ENCODE assay signal across 8 mouse cellular contexts in the genomic region with DNA sequence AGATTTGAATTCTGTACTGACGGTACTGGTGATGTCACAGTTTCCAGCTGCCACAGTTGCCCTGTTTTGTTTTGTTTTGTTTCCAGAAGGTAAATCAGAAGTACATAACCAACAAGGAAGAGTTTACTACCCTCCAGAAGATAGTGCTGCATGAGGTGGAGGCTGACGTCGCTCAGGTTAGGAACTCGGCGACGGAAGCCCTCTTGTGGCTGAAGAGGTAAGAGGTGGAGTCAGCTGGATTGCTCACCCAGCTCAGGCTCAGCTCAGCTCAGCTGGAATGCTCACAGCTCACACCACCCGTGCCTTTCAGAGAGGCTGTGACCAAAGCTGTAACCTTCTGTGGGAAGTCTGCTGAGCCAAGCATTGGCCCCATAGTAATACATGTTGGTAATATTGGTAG. TPM values are rescaled to one million over a fixed set of nuclear protein-coding genes. Genes with fewer than 3 reads are reported as not detected.
A peak's percentile ranks its signal among the peaks of the same experiment; 100 is the strongest.
DNase-seq lines count a peak whose midpoint lies in the region; ATAC-seq lines count a peak whose summit lies in the region.

No protein-coding gene starts in this region.

- H3K27me3 ChIP-seq in limb, embryonic 11.5 days (ENCODE audit: control insufficient read depth, insufficient read depth, low read length) = no peaks in the 10 kb centered on the region
- no peaks in the 10 kb centered on the region for H3K27me3 ChIP-seq in limb, embryonic 10.5 days (ENCODE audit: low read depth, poor library complexity, severe bottlenecking)

- no peak for ATAC-seq in limb, embryonic 11.5 days (ENCODE audit: insufficient number of reproducible peaks, low FRiP score, low TSS enrichment, low read depth)

- peak; percentile 40 to 65 for DNase-seq in adrenal gland, adult (ENCODE audit: inconsistent age in 2 of 2, low spot score in 1 of 2)
- no peak for DNase-seq in adrenal gland, postnatal 4 days (ENCODE audit: low spot score in 2 of 2)
- peak; percentile 36 for DNase-seq in limb, embryonic 11.5 days (ENCODE audit: low spot score)
- no peak for DNase-seq in limb, embryonic 10.5 days (ENCODE audit: low spot score)
- peak; percentile 41 to 47 for DNase-seq in cerebellum, postnatal 10 days
- DNase-seq in large intestine, adult 2 months (ENCODE audit: low read depth, low spot score) = peak; percentile 14
- DNase-seq in thymus, postnatal 14 days = peak; percentile 38
- DNase-seq in gastrocnemius, postnatal 14 days = no peak

- H3K36me3 ChIP-seq in limb, embryonic 11.5 days (ENCODE audit: control insufficient read depth, insufficient read depth, low read length) = no peaks in the 10 kb centered on the region
- peaks cover 53% of the 10 kb centered on the region for H3K36me3 ChIP-seq in limb, embryonic 10.5 days

- no peak overlapping the region for H3K27ac ChIP-seq in limb, embryonic 11.5 days (replicated peaks; ENCODE audit: low read depth, low read length)
- H3K27ac ChIP-seq in limb, embryonic 10.5 days = no peak overlapping the region

- H3K9me3 ChIP-seq in limb, embryonic 11.5 days (ENCODE audit: control insufficient read depth, low read length) = no peaks in the 10 kb centered on the region
- no peaks in the 10 kb centered on the region for H3K9me3 ChIP-seq in limb, embryonic 10.5 days (replicated peaks)

- no peaks in the 10 kb centered on the region for H3K4me1 ChIP-seq in limb, embryonic 11.5 days (ENCODE audit: control insufficient read depth, insufficient read depth, low read length)
- no peaks in the 10 kb centered on the region for H3K4me1 ChIP-seq in limb, embryonic 10.5 days

- no peak overlapping the region for H3K4me3 ChIP-seq in limb, embryonic 11.5 days (ENCODE audit: low read depth, low read length)
- H3K4me3 ChIP-seq in limb, embryonic 10.5 days = no peak overlapping the region

- WGBS in limb, embryonic 11.5 days = 28% methylated on average over 7 of the region's 7 CpGs
- 29% methylated on average over 7 of the region's 7 CpGs for WGBS in limb, embryonic 10.5 days
- 25% methylated on average over 7 of the region's 7 CpGs for WGBS in large intestine, adult 2 months

- H3K4me2 ChIP-seq in limb, embryonic 11.5 days (ENCODE audit: low read depth, severe bottlenecking) = no peak overlapping the region

- no peak overlapping the region for H3K9ac ChIP-seq in limb, embryonic 11.5 days (ENCODE audit: low read length)

- intact Hi-C loops in gastrocnemius, postnatal 14 days (cut with DNase I; ENCODE audit: low total_unique reads) = loop anchor here (5.0 kb wide), 1 partner anchor 42 kb away; no protein-coding TSS in a partner anchor

RNA-seq across cellular contexts. Expression of gene Fkbp14, which starts 32.6 kb away (rescaled TPM):
- 10 to 100 TPM; 30.5 to 30.7 TPM for total RNA-seq in adrenal gland, postnatal 4 days (2021)
- 19.2 and 20.4 TPM in 2 replicates for polyA plus RNA-seq in limb, embryonic 11.5 days (2014; fragmentation: Nextera tagmentation; extraction: Ambion mirVana)
- 8.7 and 14.2 TPM in 2 replicates for polyA plus RNA-seq in limb, embryonic 10.5 days (2016; fragmentation: Nextera tagmentation; extraction: Ambion mirVana)
- polyA plus RNA-seq in large intestine, adult 2 months (2012; rRNA removed) = 2.2 and 2.6 TPM in 2 replicates
- 10 to 100 TPM; 14.4 to 14.7 TPM for total RNA-seq in gastrocnemius, postnatal 14 days (2021)

RNA-seq across cellular contexts. Expression of gene Plekha8, which starts 34.8 kb away (rescaled TPM):
- total RNA-seq in adrenal gland, postnatal 4 days (2021) = 10 to 100 TPM; 18.3 to 18.7 TPM
- 26.5 and 28.8 TPM in 2 replicates for polyA plus RNA-seq in limb, embryonic 11.5 days (2014; fragmentation: Nextera tagmentation; extraction: Ambion mirVana)
- 17.1 and 21.8 TPM in 2 replicates for polyA plus RNA-seq in limb, embryonic 10.5 days (2016; fragmentation: Nextera tagmentation; extraction: Ambion mirVana)
- polyA plus RNA-seq in large intestine, adult 2 months (2012; rRNA removed) = 5.7 and 6.8 TPM in 2 replicates
- total RNA-seq in gastrocnemius, postnatal 14 days (2021) = 1 to 10 TPM; 4.7 to 6.2 TPM

RNA-seq across cellular contexts. Expression of gene Mturn, which starts 51.7 kb away (rescaled TPM):
- 10 to 100 TPM in 1 of 2 experiments, 1 to 10 TPM in 1; 8.2 to 13.5 TPM for total RNA-seq in adrenal gland, postnatal 4 days (2021)
- 7.0 and 7.8 TPM in 2 replicates for polyA plus RNA-seq in limb, embryonic 11.5 days (2014; fragmentation: Nextera tagmentation; extraction: Ambion mirVana)
- 2.5 and 5.2 TPM in 2 replicates for polyA plus RNA-seq in limb, embryonic 10.5 days (2016; fragmentation: Nextera tagmentation; extraction: Ambion mirVana)
- 2.4 and 4.7 TPM in 2 replicates for polyA plus RNA-seq in large intestine, adult 2 months (2012; rRNA removed)
- 1 to 10 TPM; 6.9 to 8.0 TPM for total RNA-seq in gastrocnemius, postnatal 14 days (2021)

Comparison
In these comparisons a context has a peak if more than half of its experiments do, and no peak if none do; other contexts are left out.
1. DNase-seq: peak in adrenal gland, adult (2 of 2), limb, embryonic 11.5 days (single experiment), cerebellum, postnatal 10 days (2 of 2), large intestine, adult 2 months (single experiment) and thymus, postnatal 14 days (single experiment); none in adrenal gland, postnatal 4 days (0 of 2), limb, embryonic 10.5 days (single experiment) and gastrocnemius, postnatal 14 days (single experiment).